Mouse (Mus musculus): ENCODE results near the gene Dnaaf5.

GRCm38 (mm10) chr5:139211737-139212385 is 61.8 kb downstream of the Dnaaf5 start:
- TF ChIP-seq POLR2A (IDR thresholded peaks at IDR 0.05; ENCODE audit: borderline replicate concordance, extremely low read depth, insufficient read depth, insufficient read length, poor library complexity, severe bottlenecking), result no peak
- TF ChIP-seq CTCF (IDR thresholded peaks at IDR 0.05; ENCODE audit: borderline replicate concordance, extremely low read depth, insufficient read depth, insufficient read length), result no peak
